Mouse (Mus musculus) cerebellum, adult (tissue): ENCODE measurements around the gene Fam45a.

Experiments used
- ATAC-seq: cut with Nextera tagmentation; 2 replicates; pipeline ENCODE4 v1.9.2; 2017; ENCODE audit warnings: mild to moderate bottlenecking, moderate library complexity, mixed read lengths; ENCODE audit not compliant: insufficient number of reproducible peaks, low FRiP score, low TSS enrichment

The Fam45a gene

GRCm38 (mm10) chr19:60811098-60812035, at the start of gene Fam45a:
Gene Fam45a (plus strand): TSS chr19:60811585.
- peak; percentile 99 for ATAC-seq

- ATAC-seq: no peak
These were observed 38.0 kb upstream of the Fam45a start for GRCm38 (mm10) chr19:60773366-60773765.

- ATAC-seq: no peak
These were observed 29.4 kb upstream of the Fam45a start for GRCm38 (mm10) chr19:60782034-60782433.

GRCm38 (mm10) chr19:60784712-60785111, 26.7 kb upstream of the Fam45a start:
- ATAC-seq: no peak

GRCm38 (mm10) chr19:60787465-60788150, 23.8 kb upstream of the Fam45a start:
- no peak for ATAC-seq

GRCm38 (mm10) chr19:60788214-60788960, 23.0 kb upstream of the Fam45a start:
- no peak for ATAC-seq

GRCm38 (mm10) chr19:60789452-60789851, 21.9 kb upstream of the Fam45a start:
- no peak for ATAC-seq

- ATAC-seq: peak; percentile 62
These were observed 21.4 kb upstream of the Fam45a start for GRCm38 (mm10) chr19:60789919-60790506.

GRCm38 (mm10) chr19:60790551-60791161, 20.7 kb upstream of the Fam45a start, which contains the start of gene Eif3a:
Gene Eif3a (minus strand): TSS chr19:60790658.
- peak; percentile 95 for ATAC-seq

GRCm38 (mm10) chr19:60791164-60791563, 20.2 kb upstream of the Fam45a start:
- ATAC-seq: no peak

GRCm38 (mm10) chr19:60793170-60793707, 18.1 kb upstream of the Fam45a start:
- ATAC-seq: no peak

GRCm38 (mm10) chr19:60795244-60795643, 16.1 kb upstream of the Fam45a start:
- ATAC-seq: no peak

- ATAC-seq: no peak
These were observed 14.0 kb upstream of the Fam45a start for GRCm38 (mm10) chr19:60797415-60797814.

- no peak for ATAC-seq
These were observed 11.4 kb upstream of the Fam45a start for GRCm38 (mm10) chr19:60799867-60800569.

GRCm38 (mm10) chr19:60804903-60805302, 6.5 kb upstream of the Fam45a start:
- ATAC-seq: no peak

- no peak for ATAC-seq
These were observed 1.5 kb upstream of the Fam45a start for GRCm38 (mm10) chr19:60809927-60810326.

GRCm38 (mm10) chr19:60812036-60812389, 628 bp downstream of the Fam45a start:
- peak; percentile 38; the same call in 1 of the 2 replicates for ATAC-seq

GRCm38 (mm10) chr19:60813133-60813532, 1.7 kb downstream of the Fam45a start:
- no peak for ATAC-seq

GRCm38 (mm10) chr19:60818677-60819076, 7.3 kb downstream of the Fam45a start:
- ATAC-seq: no peak
